Mouse (Mus musculus): ENCODE results near the gene Fosl1.
"Not testable (repeated sequence)": the region's sequence is repeated elsewhere in the genome, so short reads cannot be mapped to it uniquely, and the experiment has no call there.

The Fosl1 gene

GRCm38 (mm10) chr19:5481398-5481797 lies 34.1 kb downstream of the Fosl1 start:
- DNase-seq (ENCODE audit: low spot score in 2 of 2): no peak

- DNase-seq (ENCODE audit: low spot score in 2 of 2): no peak
Measured at GRCm38 (mm10) chr19:5483386-5484359, 36.3 kb downstream of the Fosl1 start.

- DNase-seq (ENCODE audit: low spot score in 2 of 2): no peak
Measured at GRCm38 (mm10) chr19:5484496-5484895, 37.1 kb downstream of the Fosl1 start.

GRCm38 (mm10) chr19:5485371-5485770 lies 38.0 kb downstream of the Fosl1 start:
- DNase-seq (ENCODE audit: low spot score in 2 of 2): no peak

GRCm38 (mm10) chr19:5485821-5486220 lies 38.5 kb downstream of the Fosl1 start:
- DNase-seq (ENCODE audit: low spot score in 2 of 2): no peak

- DNase-seq (ENCODE audit: low spot score in 2 of 2): no peak
Measured at GRCm38 (mm10) chr19:5486286-5486685, 38.9 kb downstream of the Fosl1 start.

- no peak for DNase-seq (ENCODE audit: low spot score in 2 of 2)
Measured at GRCm38 (mm10) chr19:5486771-5487170, 39.4 kb downstream of the Fosl1 start.

- DNase-seq (ENCODE audit: low spot score in 2 of 2): peak; percentile 90 to 93
Measured at GRCm38 (mm10) chr19:5487768-5488550, 40.6 kb downstream of the Fosl1 start, which contains the start of gene Mus81. Gene Mus81 (minus strand): TSS chr19:5488402.

- peak; percentile 97 to 98 for DNase-seq (ENCODE audit: low spot score in 2 of 2)
Measured at GRCm38 (mm10) chr19:5488878-5489571, 41.7 kb downstream of the Fosl1 start.

- DNase-seq (ENCODE audit: low spot score in 2 of 2): not testable (repeated sequence)
Measured at GRCm38 (mm10) chr19:5489721-5490120, 42.4 kb downstream of the Fosl1 start.

GRCm38 (mm10) chr19:5490313-5490897 lies 43.1 kb downstream of the Fosl1 start, which contains the start of gene Cfl1:
Gene Cfl1 (plus strand): TSS chr19:5490455.
- peak; percentile 92 to 94 for DNase-seq (ENCODE audit: low spot score in 2 of 2)

GRCm38 (mm10) chr19:5490898-5491708 lies 43.8 kb downstream of the Fosl1 start:
- DNase-seq (ENCODE audit: low spot score in 2 of 2): peak; percentile 72 to 74

GRCm38 (mm10) chr19:5492641-5493040 lies 45.3 kb downstream of the Fosl1 start:
- peak in 1 of 2 experiments; percentile 6 for DNase-seq (ENCODE audit: low spot score in 2 of 2)

- not testable (repeated sequence) for DNase-seq (ENCODE audit: low spot score in 2 of 2)
Measured at GRCm38 (mm10) chr19:5493301-5493721, 46.0 kb downstream of the Fosl1 start.

- no peak for DNase-seq (ENCODE audit: low spot score in 2 of 2)
Measured at GRCm38 (mm10) chr19:5494314-5494713, 47.0 kb downstream of the Fosl1 start.

GRCm38 (mm10) chr19:5495353-5496051 lies 48.2 kb downstream of the Fosl1 start:
- no peak for DNase-seq (ENCODE audit: low spot score in 2 of 2)

- DNase-seq (ENCODE audit: low spot score in 2 of 2): no peak
Measured at GRCm38 (mm10) chr19:5496052-5496370, 48.7 kb downstream of the Fosl1 start.

- DNase-seq (ENCODE audit: low spot score in 2 of 2): no peak
Measured at GRCm38 (mm10) chr19:5500330-5500875, 53.1 kb downstream of the Fosl1 start.

GRCm38 (mm10) chr19:5503687-5504086 lies 56.3 kb downstream of the Fosl1 start, which contains the start of gene 1700020D05Rik:
Gene 1700020D05Rik (minus strand): TSS chr19:5503787.
- no peak for DNase-seq (ENCODE audit: low spot score in 2 of 2)
